Comparison of ENCODE assay signal across 24 mouse cellular contexts in genomic region chr5:17970391-17970730, GRCm38 (mm10). TPM values are rescaled to one million over a fixed set of nuclear protein-coding genes. Genes with fewer than 3 reads are reported as not detected.
DNase-seq lines count a peak whose midpoint lies in the region; ATAC-seq and TF ChIP-seq lines count a peak whose summit lies in the region.
"Had no signal": no experiment of that assay in that cellular context is flagged by ENCODE, and none has a peak within 500 bp of the region (broad histone marks: within the 10 kb centered on the region; RNA-seq: fewer than 3 reads in every experiment).

No protein-coding gene starts in this region.

- peak; percentile 49; the same call in 1 of the 2 replicates for ATAC-seq in liver, embryonic 12.5 days
- peak; percentile 77 for ATAC-seq in liver, embryonic 14.5 days (ENCODE audit: insufficient read depth)
- peak; percentile 83 for ATAC-seq in megakaryocyte progenitor cell, adult 5-6 weeks (replicated peaks; ENCODE audit: poor library complexity)
- no peak for ATAC-seq in forebrain, embryonic 14.5 days
- ATAC-seq: forebrain, embryonic 15.5 days; intestine, embryonic 15.5 days had no signal

- H3K4me2 ChIP-seq in liver, embryonic 12.5 days = no peak overlapping the region
- no peak overlapping the region for H3K4me2 ChIP-seq in liver, embryonic 14.5 days (ENCODE audit: low read depth)
- no peak overlapping the region for H3K4me2 ChIP-seq in forebrain, embryonic 14.5 days (ENCODE audit: low read length)
- H3K4me2 ChIP-seq: embryonic facial prominence, embryonic 15.5 days; forebrain, embryonic 15.5 days; heart, embryonic 12.5 days; hindbrain, embryonic 14.5 days; intestine, embryonic 15.5 days had no signal

- H3K9ac ChIP-seq in liver, embryonic 12.5 days = no peak overlapping the region
- no peak overlapping the region for H3K9ac ChIP-seq in MEL (ENCODE audit: control insufficient read depth, low read depth, low read length, poor library complexity, severe bottlenecking)
- H3K9ac ChIP-seq in liver, embryonic 14.5 days (replicated peaks) = no peak overlapping the region
- H3K9ac ChIP-seq in forebrain, embryonic 14.5 days (ENCODE audit: low read length) = no peak overlapping the region
- H3K9ac ChIP-seq: embryonic facial prominence, embryonic 15.5 days; forebrain, embryonic 15.5 days; heart, embryonic 12.5 days; hindbrain, embryonic 14.5 days; intestine, embryonic 15.5 days had no signal

- no peaks in the 10 kb centered on the region for H3K9me3 ChIP-seq in liver, embryonic 12.5 days (replicated peaks)
- H3K9me3 ChIP-seq in MEL (replicated peaks; ENCODE audit: insufficient read depth, low read length) = no peaks in the 10 kb centered on the region
- no peaks in the 10 kb centered on the region for H3K9me3 ChIP-seq in liver, embryonic 14.5 days (ENCODE audit: control insufficient read depth, low read length)
- H3K9me3 ChIP-seq in forebrain, embryonic 14.5 days (replicated peaks; ENCODE audit: control insufficient read depth, low read length) = no peaks in the 10 kb centered on the region
- H3K9me3 ChIP-seq: embryonic facial prominence, embryonic 15.5 days; forebrain, embryonic 10.5 days; forebrain, embryonic 15.5 days; heart, embryonic 12.5 days; intestine, embryonic 15.5 days had no signal

- no peaks in the 10 kb centered on the region for H3K4me1 ChIP-seq in liver, embryonic 12.5 days
- no peaks in the 10 kb centered on the region for H3K4me1 ChIP-seq in MEL (ENCODE audit: control insufficient read depth in 1 of 2, insufficient read depth in 2 of 2, low read length in 2 of 2)
- H3K4me1 ChIP-seq in liver, embryonic 14.5 days (replicated peaks; ENCODE audit: control insufficient read depth in 2 of 2, insufficient read depth in 2 of 2, low read length in 1 of 2) = peaks cover 0 to 7% of the 10 kb centered on the region in 2 experiments
- no peaks in the 10 kb centered on the region for H3K4me1 ChIP-seq in forebrain, embryonic 14.5 days (ENCODE audit: control insufficient read depth, insufficient read depth, low read length)
- H3K4me1 ChIP-seq: embryonic facial prominence, embryonic 15.5 days; forebrain, embryonic 10.5 days; forebrain, embryonic 15.5 days; intestine, embryonic 15.5 days had no signal

- TF ChIP-seq RAD21 in MEL (IDR thresholded peaks at IDR 0.05; ENCODE audit: low read depth, low read length) = no peak

- 67% methylated on average over 3 of the region's 3 CpGs for WGBS in liver, embryonic 12.5 days (ENCODE audit: insufficient replicate concordance)
- 39% methylated on average over 3 of the region's 3 CpGs for WGBS in liver, embryonic 14.5 days (ENCODE audit: insufficient replicate concordance)
- 89% methylated on average over 3 of the region's 3 CpGs for WGBS in forebrain, embryonic 14.5 days

- no peaks in the 10 kb centered on the region for H3K79me2 ChIP-seq in MEL (ENCODE audit: control insufficient read depth, insufficient read depth, low read length, poor library complexity)

- H3K4me3 ChIP-seq in liver, embryonic 12.5 days = no peak overlapping the region
- H3K4me3 ChIP-seq in MEL (ENCODE audit: control insufficient read depth in 1 of 2, insufficient read depth in 1 of 2, low read depth in 2 of 2, low read length in 2 of 2) = no peak overlapping the region
- no peak overlapping the region for H3K4me3 ChIP-seq in liver, embryonic 14.5 days (ENCODE audit: insufficient read depth in 1 of 2, low read depth in 2 of 2, low read length in 2 of 2)
- no peak overlapping the region for H3K4me3 ChIP-seq in forebrain, embryonic 14.5 days (ENCODE audit: low read depth, low read length)
- H3K4me3 ChIP-seq: embryonic facial prominence, embryonic 15.5 days; erythroblast, embryonic 14.5 days; forebrain, embryonic 10.5 days; forebrain, embryonic 15.5 days; heart, adult 2 months; heart, embryonic 12.5 days; intestine, embryonic 15.5 days had no signal

- no peak for TF ChIP-seq POLR2A in MEL (IDR thresholded peaks at IDR 0.05; ENCODE audit: control insufficient read depth in 1 of 2, insufficient read depth in 1 of 2, low read depth in 1 of 2, low read length in 2 of 2, poor library complexity in 1 of 2)

- H3K27me3 ChIP-seq in liver, embryonic 12.5 days (replicated peaks) = no peaks in the 10 kb centered on the region
- no peaks in the 10 kb centered on the region for H3K27me3 ChIP-seq in MEL (ENCODE audit: control insufficient read depth in 1 of 2, insufficient read depth in 2 of 2, low read length in 2 of 2)
- no peaks in the 10 kb centered on the region for H3K27me3 ChIP-seq in liver, embryonic 14.5 days (ENCODE audit: control insufficient read depth, insufficient read depth, low read length)
- H3K27me3 ChIP-seq in forebrain, embryonic 14.5 days (replicated peaks; ENCODE audit: control insufficient read depth, insufficient read depth, low read length) = no peaks in the 10 kb centered on the region
- H3K27me3 ChIP-seq: CH12.LX; embryonic facial prominence, embryonic 15.5 days; forebrain, embryonic 15.5 days; heart, embryonic 12.5 days; intestine, embryonic 15.5 days had no signal

- H3K36me3 ChIP-seq in liver, embryonic 12.5 days = no peaks in the 10 kb centered on the region
- H3K36me3 ChIP-seq in MEL (ENCODE audit: control insufficient read depth in 1 of 2, insufficient read depth in 2 of 2, low read length in 2 of 2) = no peaks in the 10 kb centered on the region
- no peaks in the 10 kb centered on the region for H3K36me3 ChIP-seq in liver, embryonic 14.5 days (replicated peaks; ENCODE audit: control insufficient read depth, insufficient read depth, low read depth)
- no peaks in the 10 kb centered on the region for H3K36me3 ChIP-seq in forebrain, embryonic 14.5 days (ENCODE audit: control insufficient read depth, insufficient read depth, low read length)
- H3K36me3 ChIP-seq: embryonic facial prominence, embryonic 15.5 days; forebrain, embryonic 10.5 days; forebrain, embryonic 15.5 days; heart, embryonic 12.5 days; intestine, embryonic 15.5 days had no signal

- H3K27ac ChIP-seq in liver, embryonic 12.5 days = no peak overlapping the region
- no peak overlapping the region for H3K27ac ChIP-seq in MEL (ENCODE audit: control insufficient read depth, low read depth, low read length)
- H3K27ac ChIP-seq in liver, embryonic 14.5 days = no peak overlapping the region
- H3K27ac ChIP-seq in forebrain, embryonic 14.5 days (ENCODE audit: low read depth, low read length) = no peak overlapping the region
- H3K27ac ChIP-seq: embryonic facial prominence, embryonic 15.5 days; forebrain, embryonic 10.5 days; forebrain, embryonic 15.5 days; heart, adult 2 months; hindbrain, embryonic 14.5 days; intestine, embryonic 15.5 days had no signal

- no peak for TF ChIP-seq CTCF in MEL (IDR thresholded peaks at IDR 0.05 in 2 of 3, conservative IDR thresholded peaks at IDR 0.05 in 1 of 3; ENCODE audit: control insufficient read depth in 1 of 3, insufficient read depth in 1 of 3, low read depth in 2 of 3, low read length in 3 of 3, poor library complexity in 1 of 3, severe bottlenecking in 1 of 3)
- no peak for TF ChIP-seq CTCF in liver, embryonic 14.5 days (IDR thresholded peaks at IDR 0.05; ENCODE audit: low read depth)

- TF ChIP-seq EP300 in MEL (IDR thresholded peaks at IDR 0.05; ENCODE audit: low read depth in 1 of 2, low read length in 2 of 2) = peak in 1 of 2 experiments; percentile 42; a peak in 1 of 4 replicates
- TF ChIP-seq EP300 in liver, embryonic 14.5 days (IDR thresholded peaks at IDR 0.05; ENCODE audit: low read depth) = peak; percentile 57; the same call in 1 of the 2 replicates

- DNase-seq in liver = no peak
- DNase-seq in MEL (ENCODE audit: low read depth, low spot score) = no peak
- DNase-seq in liver, embryonic 14.5 days (ENCODE audit: low read depth in 3 of 3, low spot score in 3 of 3) = peak in 2 of 3 experiments; percentile 2 to 28
- no peak for DNase-seq in forebrain, embryonic 14.5 days (ENCODE audit: low spot score)
- DNase-seq in cerebellum, adult 11 months = no peak
- DNase-seq: adrenal gland, adult 8-10 months; cerebellum, adult 2 months; embryo, embryonic 11 days; gastrocnemius, postnatal 14 days; heart, adult 2 months; heart, postnatal 14 days had no signal

TF ChIP-seq in MEL, 35 proteins besides CTCF, POLR2A, EP300 and RAD21:
- no peak for TF ChIP-seq JUND (IDR thresholded peaks at IDR 0.05; ENCODE audit: low read depth, low read length)
- peak; percentile 66; the same call in 1 of the 2 replicates for TF ChIP-seq TCF12 (IDR thresholded peaks at IDR 0.05; ENCODE audit: low read depth, low read length)

RNA-seq across cellular contexts. Expression of gene Gnat3, which starts 8.0 kb away (rescaled TPM):
- not detected in 2 replicates for polyA plus RNA-seq in liver, embryonic 12.5 days (2016; fragmentation: Nextera tagmentation; extraction: Ambion mirVana)
- not detected in 2 replicates for total RNA-seq in MEL (2012; rRNA removed)
- polyA plus RNA-seq in MEL (2012; ENCODE audit: insufficient read depth in 1 of 2, insufficient read length in 2 of 2, low read depth in 1 of 2, low replicate concordance in 2 of 2, missing spikeins in 1 of 2) = not detected
- polyA plus RNA-seq in liver, embryonic 14.5 days (2012; rRNA removed) = not detected in 2 replicates
- polyA plus RNA-seq in liver, embryonic 14.5 days (2014; fragmentation: Nextera tagmentation; extraction: Ambion mirVana) = not detected in 2 replicates
- not detected in 2 replicates for total RNA-seq in megakaryocyte progenitor cell, adult 5-6 weeks (2015)
- total RNA-seq in megakaryocyte progenitor cell, adult 5-6 weeks (2017) = not detected in 2 replicates
- not detected in 2 replicates for polyA plus RNA-seq in forebrain, embryonic 14.5 days (2014; fragmentation: Nextera tagmentation; extraction: Ambion mirVana)
- total RNA-seq: adrenal gland, adult 8-10 months; adrenal gland, postnatal 4 days; hematopoietic stem cell, adult 5-6 weeks had no signal
- polyA plus RNA-seq: brain, embryonic 14.5 days; cerebellum, adult 2 months; embryonic facial prominence, embryonic 15.5 days; erythroblast, embryonic 14.5 days; forebrain, embryonic 10.5 days; forebrain, embryonic 15.5 days; heart, embryonic 12.5 days; hindbrain, embryonic 14.5 days; intestine, embryonic 15.5 days had no signal

Comparison
In these comparisons a context has a peak if more than half of its experiments do, and no peak if none do; other contexts are left out.
1. DNase-seq: peak in liver, embryonic 14.5 days (2 of 3); none in liver (single experiment), MEL (single experiment), forebrain, embryonic 14.5 days (single experiment) and cerebellum, adult 11 months (single experiment).